Mouse (Mus musculus) stomach, postnatal 0 days (tissue): Measurements from ENCODE around the gene Prnd.

ENCODE experiments used
- CTCF ChIP-seq: IDR thresholded peaks from 2 replicates; pipeline ENCODE4 v1.5.1; 2016; ENCODE audit warnings: antibody characterized with exemption, low read depth, mild to moderate bottlenecking, moderate library complexity
- EP300 ChIP-seq: optimal IDR thresholded peaks from 2 replicates; pipeline ENCODE3; 2016; ENCODE audit warnings: antibody characterized with exemption

- TF ChIP-seq CTCF = no peak
- no peak for TF ChIP-seq EP300
Observed at GRCm38 (mm10) chr2:132004495-132005136, 54.0 kb downstream of the Prnd start.
